Mouse (Mus musculus): Measurements from ENCODE around the gene Slc35f4. TPM values are rescaled to one million over a fixed set of nuclear protein-coding genes. Genes with fewer than 3 reads are reported as not detected.

Slc35f4 gene
- polyA plus RNA-seq, 1 experiment: 0.30 TPM

DNA sequence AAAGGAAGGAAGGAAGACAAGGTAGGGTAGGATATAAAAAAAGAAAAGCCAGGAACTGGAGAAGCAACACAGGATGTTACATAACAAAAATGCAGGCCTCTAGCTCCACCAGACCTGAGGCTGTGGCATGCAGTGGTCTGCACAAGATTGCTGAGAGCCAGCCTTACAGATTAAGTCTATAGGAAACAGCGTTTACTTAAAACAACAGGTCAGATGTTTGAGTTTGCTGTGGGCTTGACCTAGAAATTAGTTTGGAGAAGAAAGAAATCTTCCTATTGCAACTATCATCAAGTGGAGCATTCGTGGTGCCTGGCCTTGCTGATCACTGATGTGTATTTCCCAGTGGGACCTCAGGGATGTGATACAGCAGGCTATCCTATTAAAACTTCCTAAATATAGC lies 64.1 kb downstream of the Slc35f4 start:
- no peaks in the 10 kb centered on the region for H3K4me1 ChIP-seq (ENCODE audit: control insufficient read depth, insufficient read depth, low read length)
- H3K4me3 ChIP-seq (ENCODE audit: low read depth, low read length): no peak overlapping the region
- no peaks in the 10 kb centered on the region for H3K9me3 ChIP-seq (replicated peaks; ENCODE audit: control insufficient read depth, insufficient read depth, low read length, poor library complexity, severe bottlenecking)
- H3K27me3 ChIP-seq (ENCODE audit: control insufficient read depth, insufficient read depth, low read length, poor library complexity, severe bottlenecking): no peaks in the 10 kb centered on the region
- no peak overlapping the region for H3K9ac ChIP-seq (ENCODE audit: low read depth, poor library complexity, severe bottlenecking)
- TF ChIP-seq CTCF (IDR thresholded peaks at IDR 0.05; ENCODE audit: low read depth, low read length) (no peak), EP300 (IDR thresholded peaks at IDR 0.05; ENCODE audit: insufficient read depth, low read depth, low read length) (no peak), POLR2A (IDR thresholded peaks at IDR 0.05; ENCODE audit: insufficient read depth, low read length) (no peak)
- no peak overlapping the region for H3K27ac ChIP-seq (ENCODE audit: insufficient read depth, low read length)
- no peaks in the 10 kb centered on the region for H3K36me3 ChIP-seq (ENCODE audit: control insufficient read depth, insufficient read depth, low read length, poor library complexity, severe bottlenecking)

- Histone ChIP-seq H3K27me3 (ENCODE audit: control insufficient read depth, insufficient read depth, low read length, poor library complexity, severe bottlenecking) (no peaks in the 10 kb centered on the region), H3K4me3 (ENCODE audit: low read depth, low read length) (no peak overlapping the region), H3K9ac (ENCODE audit: low read depth, poor library complexity, severe bottlenecking) (no peak overlapping the region), H3K27ac (ENCODE audit: insufficient read depth, low read length) (no peak overlapping the region), H3K9me3 (replicated peaks; ENCODE audit: control insufficient read depth, insufficient read depth, low read length, poor library complexity, severe bottlenecking) (no peaks in the 10 kb centered on the region), H3K4me1 (ENCODE audit: control insufficient read depth, insufficient read depth, low read length) (no peaks in the 10 kb centered on the region), H3K36me3 (ENCODE audit: control insufficient read depth, insufficient read depth, low read length, poor library complexity, severe bottlenecking) (no peaks in the 10 kb centered on the region)
- TF ChIP-seq EP300 (IDR thresholded peaks at IDR 0.05; ENCODE audit: insufficient read depth, low read depth, low read length): no peak
- TF ChIP-seq CTCF (IDR thresholded peaks at IDR 0.05; ENCODE audit: low read depth, low read length): no peak
- no peak for TF ChIP-seq POLR2A (IDR thresholded peaks at IDR 0.05; ENCODE audit: insufficient read depth, low read length)
Measured at GRCm38 (mm10) chr14:49460799-49461198, 65.0 kb downstream of the Slc35f4 start.

DNA sequence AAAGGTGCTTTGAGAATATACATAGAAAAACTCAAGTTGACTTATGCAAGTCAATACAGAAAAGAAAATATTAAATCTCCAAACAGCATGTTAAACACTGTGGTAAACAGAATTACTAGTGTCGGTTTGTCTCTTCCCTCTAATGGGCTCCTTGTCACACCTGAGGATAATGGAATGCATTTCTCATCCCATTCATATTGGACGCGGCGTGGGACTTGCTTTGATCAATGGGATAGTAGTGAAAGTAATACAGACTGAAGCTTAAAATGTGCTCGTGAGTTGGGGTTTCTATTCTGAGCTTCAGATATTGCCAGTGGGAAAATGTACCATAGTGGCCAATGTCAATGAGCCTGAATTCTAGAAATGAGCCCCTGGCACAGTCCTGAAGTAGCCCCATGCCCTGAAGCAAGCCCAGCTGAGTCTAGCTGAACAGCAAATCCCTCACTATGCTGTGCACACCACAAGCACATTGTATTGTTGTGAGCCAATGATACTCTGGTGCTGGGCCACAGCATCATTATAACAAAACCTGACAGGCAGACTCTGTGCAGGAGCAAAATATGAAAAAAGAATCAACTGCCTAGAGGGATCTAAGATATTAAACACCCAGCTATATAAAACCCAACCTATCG lies 71.4 kb downstream of the Slc35f4 start:
- 0 out of 2 replicates have a peak, but pooled peaks cover 2% of the 10 kb centered on the region for H3K27me3 ChIP-seq (ENCODE audit: control insufficient read depth, insufficient read depth, low read length, poor library complexity, severe bottlenecking)
- H3K27ac ChIP-seq (ENCODE audit: insufficient read depth, low read length): no peak overlapping the region
- no peak overlapping the region for H3K9ac ChIP-seq (ENCODE audit: low read depth, poor library complexity, severe bottlenecking)
- H3K4me1 ChIP-seq (ENCODE audit: control insufficient read depth, insufficient read depth, low read length): no peaks in the 10 kb centered on the region
- no peak overlapping the region for H3K4me3 ChIP-seq (ENCODE audit: low read depth, low read length)
- TF ChIP-seq CTCF (IDR thresholded peaks at IDR 0.05; ENCODE audit: low read depth, low read length) (no peak), EP300 (IDR thresholded peaks at IDR 0.05; ENCODE audit: insufficient read depth, low read depth, low read length) (no peak), POLR2A (IDR thresholded peaks at IDR 0.05; ENCODE audit: insufficient read depth, low read length) (no peak)
- H3K9me3 ChIP-seq (replicated peaks; ENCODE audit: control insufficient read depth, insufficient read depth, low read length, poor library complexity, severe bottlenecking): no peaks in the 10 kb centered on the region
- H3K36me3 ChIP-seq (ENCODE audit: control insufficient read depth, insufficient read depth, low read length, poor library complexity, severe bottlenecking): no peaks in the 10 kb centered on the region

- H3K9ac ChIP-seq (ENCODE audit: low read depth, poor library complexity, severe bottlenecking): no peak overlapping the region
- H3K27ac ChIP-seq (ENCODE audit: insufficient read depth, low read length): no peak overlapping the region
- no peak overlapping the region for H3K4me3 ChIP-seq (ENCODE audit: low read depth, low read length)
- TF ChIP-seq EP300 (IDR thresholded peaks at IDR 0.05; ENCODE audit: insufficient read depth, low read depth, low read length): no peak
- TF ChIP-seq POLR2A (IDR thresholded peaks at IDR 0.05; ENCODE audit: insufficient read depth, low read length): no peak
- no peak for TF ChIP-seq CTCF (IDR thresholded peaks at IDR 0.05; ENCODE audit: low read depth, low read length)
- no peaks in the 10 kb centered on the region for H3K4me1 ChIP-seq (ENCODE audit: control insufficient read depth, insufficient read depth, low read length)
- no peaks in the 10 kb centered on the region for H3K36me3 ChIP-seq (ENCODE audit: control insufficient read depth, insufficient read depth, low read length, poor library complexity, severe bottlenecking)
- H3K27me3 ChIP-seq (ENCODE audit: control insufficient read depth, insufficient read depth, low read length, poor library complexity, severe bottlenecking): peaks cover 2% of the 10 kb centered on the region; the same call in 1 of the 2 replicates
- no peaks in the 10 kb centered on the region for H3K9me3 ChIP-seq (replicated peaks; ENCODE audit: control insufficient read depth, insufficient read depth, low read length, poor library complexity, severe bottlenecking)
Measured at GRCm38 (mm10) chr14:49453782-49454181, 72.1 kb downstream of the Slc35f4 start.

DNA sequence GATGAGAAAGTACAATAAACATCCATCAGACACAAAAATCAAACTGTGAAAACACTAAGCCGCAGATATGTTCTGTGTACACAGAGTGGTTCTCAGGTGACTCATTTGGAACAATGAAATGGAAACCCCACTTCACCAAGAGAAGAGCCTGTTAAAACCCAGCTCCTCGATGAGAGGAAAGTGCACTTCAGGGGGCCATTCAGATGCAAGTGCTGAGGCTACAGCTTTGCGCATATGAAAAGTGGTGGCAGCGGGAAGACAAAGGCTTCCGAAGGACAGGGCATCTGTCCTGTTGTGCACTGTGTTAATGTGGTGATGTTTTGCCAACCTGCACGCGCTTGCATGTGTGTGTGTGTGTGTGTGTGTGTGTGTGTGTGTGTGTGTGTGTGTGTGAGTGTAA lies 78.2 kb downstream of the Slc35f4 start:
- Histone ChIP-seq H3K27me3 (ENCODE audit: control insufficient read depth, insufficient read depth, low read length, poor library complexity, severe bottlenecking) (peaks cover 2% of the 10 kb centered on the region; the same call in 1 of the 2 replicates), H3K4me3 (ENCODE audit: low read depth, low read length) (no peak overlapping the region), H3K4me1 (ENCODE audit: control insufficient read depth, insufficient read depth, low read length) (peaks cover 3% of the 10 kb centered on the region), H3K36me3 (ENCODE audit: control insufficient read depth, insufficient read depth, low read length, poor library complexity, severe bottlenecking) (no peaks in the 10 kb centered on the region), H3K9ac (ENCODE audit: low read depth, poor library complexity, severe bottlenecking) (no peak overlapping the region), H3K9me3 (replicated peaks; ENCODE audit: control insufficient read depth, insufficient read depth, low read length, poor library complexity, severe bottlenecking) (no peaks in the 10 kb centered on the region), H3K27ac (ENCODE audit: insufficient read depth, low read length) (0 out of 2 replicates have a peak overlapping the region, but pooled peaks have one; percentile 16)
- TF ChIP-seq CTCF (IDR thresholded peaks at IDR 0.05; ENCODE audit: low read depth, low read length) (no peak), EP300 (IDR thresholded peaks at IDR 0.05; ENCODE audit: insufficient read depth, low read depth, low read length) (peak; percentile 99)

- H3K4me3 ChIP-seq (ENCODE audit: low read depth, low read length): no peak overlapping the region
- peaks cover 2% of the 10 kb centered on the region; the same call in 1 of the 2 replicates for H3K27me3 ChIP-seq (ENCODE audit: control insufficient read depth, insufficient read depth, low read length, poor library complexity, severe bottlenecking)
- H3K9ac ChIP-seq (ENCODE audit: low read depth, poor library complexity, severe bottlenecking): no peak overlapping the region
- no peak overlapping the region for H3K27ac ChIP-seq (ENCODE audit: insufficient read depth, low read length)
- H3K9me3 ChIP-seq (replicated peaks; ENCODE audit: control insufficient read depth, insufficient read depth, low read length, poor library complexity, severe bottlenecking): no peaks in the 10 kb centered on the region
- H3K36me3 ChIP-seq (ENCODE audit: control insufficient read depth, insufficient read depth, low read length, poor library complexity, severe bottlenecking): no peaks in the 10 kb centered on the region
- peaks cover 3% of the 10 kb centered on the region for H3K4me1 ChIP-seq (ENCODE audit: control insufficient read depth, insufficient read depth, low read length)
- no peak for TF ChIP-seq EP300 (IDR thresholded peaks at IDR 0.05; ENCODE audit: insufficient read depth, low read depth, low read length)
- TF ChIP-seq CTCF (IDR thresholded peaks at IDR 0.05; ENCODE audit: low read depth, low read length): no peak
- no peak for TF ChIP-seq POLR2A (IDR thresholded peaks at IDR 0.05; ENCODE audit: insufficient read depth, low read length)
Measured at GRCm38 (mm10) chr14:49446461-49446860, 79.4 kb downstream of the Slc35f4 start.

Measured in ES-Bruce4 (cell line).